Mouse (Mus musculus) large intestine, adult 2 months (tissue): Measurements from ENCODE around the gene Atf6. TPM values are rescaled to one million over a fixed set of nuclear protein-coding genes. Genes with fewer than 3 reads are reported as not detected.

Experiments
- DNase-seq: peaks from one replicate; pipeline ENCODE4 v3.0.0-alpha.2; 2012; ENCODE audit warnings: low read depth, low spot score
- WGBS: fragments of 180-500 bp; shearing (Covaris S2); methylation state at CpG from one replicate; pipeline ENCODE4 v1.1.7; 2018; 5-methylcytosine and 5-hydroxymethylcytosine counted together
- polyA plus RNA-seq: library from polyadenylated mRNA; depleted of rRNA; stranded (reverse); fragments of >200 nt; gene quantifications from 2 replicates; pipeline ENCODE4 v1.2.3, GENCODE M21; 2012

Atf6 gene
- polyA plus RNA-seq, 1 experiment: 9.6 TPM

DNA sequence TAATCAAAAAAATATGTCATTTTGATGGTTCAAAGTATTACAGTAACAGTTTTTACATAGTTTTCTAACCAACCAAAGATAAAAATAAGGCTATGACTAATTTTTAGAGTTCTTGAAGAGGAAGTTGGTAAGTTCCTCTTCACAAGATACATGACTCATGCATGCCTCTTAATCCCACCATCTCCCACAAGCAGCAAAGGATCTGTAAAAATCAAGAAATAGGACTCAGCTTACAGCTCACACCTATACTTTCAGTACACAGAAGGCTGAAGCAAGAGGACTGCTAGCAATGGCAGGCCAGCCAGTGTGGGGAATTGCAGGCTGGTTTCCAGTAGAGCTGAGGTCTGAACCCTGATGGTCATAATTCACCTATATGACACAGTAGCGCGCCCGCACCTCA lies 14.0 kb downstream of the Atf6 start:
- DNase-seq: no peak
- WGBS: 93% methylated on average over 3 of the region's 3 CpGs

DNA sequence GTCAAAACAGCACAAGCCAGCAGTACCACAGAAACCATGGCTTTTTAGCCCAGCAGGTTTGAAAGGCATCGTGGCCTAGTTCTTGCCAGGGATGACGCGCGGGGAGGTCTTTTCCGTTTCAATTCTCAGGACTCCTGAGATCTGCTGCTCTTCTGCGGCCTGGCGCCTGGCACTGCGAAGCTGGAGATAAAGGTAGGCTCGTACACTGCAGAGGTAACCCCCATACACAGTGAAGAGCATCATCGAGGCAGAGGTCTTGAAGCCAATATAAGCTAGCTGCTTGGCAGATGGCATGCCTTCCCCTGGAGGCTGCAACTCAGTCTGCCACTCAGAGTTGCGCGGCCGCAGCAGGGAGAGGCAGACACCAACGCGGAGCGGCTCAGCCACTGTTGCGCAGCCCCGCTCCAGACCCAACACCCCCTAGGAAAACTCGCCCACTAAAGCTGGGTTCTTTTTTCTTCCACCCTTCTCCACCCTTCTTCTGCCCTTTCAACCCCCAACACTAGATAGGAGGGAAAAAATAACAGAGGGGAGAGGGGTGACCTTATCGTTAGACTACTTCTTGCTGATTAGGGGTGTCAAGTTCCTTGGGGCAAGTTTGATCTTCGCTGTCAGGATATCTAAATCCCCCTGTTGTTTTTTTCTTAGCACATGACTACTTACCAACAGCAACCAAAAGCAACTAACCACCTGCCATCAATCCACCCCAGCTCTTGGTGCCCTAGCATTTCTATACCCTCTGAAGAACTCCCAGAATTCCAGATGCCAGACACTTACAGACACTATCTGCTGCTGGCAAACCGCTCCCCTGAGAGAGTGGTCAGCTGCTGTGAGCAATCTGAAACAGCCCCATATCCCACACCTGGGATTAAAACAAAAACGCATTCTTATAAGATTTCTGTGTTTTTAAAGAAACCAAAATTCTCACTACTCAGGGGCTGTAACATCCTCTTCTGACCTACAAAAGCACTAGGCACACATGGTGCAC lies 16.6 kb downstream of the Atf6 start:
- no peak for DNase-seq
- 94% methylated on average over 23 of the region's 23 CpGs for WGBS

DNA sequence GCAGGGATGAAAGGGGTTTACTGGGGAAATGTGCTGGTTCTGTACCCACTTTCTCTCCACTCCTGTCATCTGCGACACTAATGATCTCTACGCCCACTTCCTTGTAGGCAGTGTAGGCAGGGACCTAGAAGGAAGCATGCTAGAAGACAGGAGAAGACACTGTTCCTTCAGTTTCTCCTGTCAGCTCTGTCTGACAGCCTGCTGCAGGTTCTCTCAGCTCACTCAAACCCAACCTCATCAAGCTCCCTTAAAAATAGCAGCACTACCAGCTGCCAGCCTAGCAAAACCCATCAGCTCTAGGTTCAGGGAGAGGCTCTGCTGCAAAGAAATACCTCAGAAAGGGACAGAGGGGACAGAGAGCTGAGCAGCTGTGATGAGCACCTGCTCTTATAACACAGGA lies 17.6 kb downstream of the Atf6 start:
- DNase-seq: no peak
- WGBS: 96% methylated on average over 2 of the region's 2 CpGs

DNA sequence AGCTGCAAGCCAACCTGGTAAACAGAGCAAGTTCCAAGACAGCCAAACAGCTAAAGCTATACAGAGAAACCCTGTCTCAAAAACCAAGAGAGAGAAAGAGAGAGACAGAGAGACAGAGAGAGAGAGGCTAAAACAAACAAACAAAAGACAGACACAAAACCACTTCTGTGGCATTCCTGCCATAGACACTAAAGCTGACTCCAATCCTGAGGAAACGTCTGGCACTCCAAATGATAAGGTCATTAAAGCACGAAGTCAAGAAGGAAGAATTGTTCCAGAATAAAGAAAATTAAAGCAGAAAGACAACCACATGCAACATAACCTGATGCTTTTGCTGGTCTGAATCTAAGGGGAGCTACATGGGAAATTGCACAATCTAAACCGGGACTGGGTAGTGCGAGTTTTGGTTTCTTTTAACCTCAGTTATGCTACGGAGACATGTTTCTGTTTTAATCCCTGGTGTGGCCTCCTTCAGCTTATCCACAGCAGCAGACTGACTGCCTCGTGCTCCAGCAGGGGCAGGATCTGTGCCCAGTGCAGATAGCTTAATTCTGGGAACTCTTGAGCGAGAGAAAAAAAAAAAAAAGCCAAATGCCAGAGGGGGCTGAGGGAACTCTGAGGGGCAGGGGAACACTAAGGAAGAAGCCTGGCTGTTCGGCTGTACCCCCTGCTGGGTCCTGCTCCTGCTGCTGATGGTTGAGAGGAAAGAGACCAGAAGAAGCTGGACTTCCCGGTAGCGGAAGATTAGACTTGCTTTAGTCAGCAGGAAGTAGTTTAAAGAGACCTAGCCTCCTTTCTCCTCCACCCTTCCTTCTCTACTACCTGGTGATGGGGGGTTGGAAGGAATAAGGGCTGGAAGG lies 21.9 kb downstream of the Atf6 start:
- no peak for DNase-seq
- WGBS: 65% methylated on average over 10 of the region's 10 CpGs

DNA sequence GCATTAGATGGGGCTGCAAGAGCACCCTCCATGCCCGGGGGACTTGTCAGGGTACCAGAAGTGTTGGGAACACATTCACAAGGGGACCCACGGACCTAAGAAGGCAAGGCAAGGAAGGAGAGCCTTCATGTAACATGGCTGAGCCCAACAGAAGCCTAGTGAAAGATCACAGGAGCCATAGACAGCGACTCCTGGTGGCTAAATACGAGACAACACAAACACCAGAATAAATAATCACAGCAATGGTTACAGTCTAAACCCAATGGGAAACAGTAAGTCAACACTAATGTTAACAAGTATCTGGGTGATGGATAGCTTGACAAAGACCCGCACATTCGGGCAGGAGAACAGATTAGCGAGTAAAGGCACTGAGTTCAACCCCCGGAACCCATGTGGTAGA lies 23.2 kb downstream of the Atf6 start:
- 74% methylated on average over 8 of the region's 8 CpGs for WGBS

DNA sequence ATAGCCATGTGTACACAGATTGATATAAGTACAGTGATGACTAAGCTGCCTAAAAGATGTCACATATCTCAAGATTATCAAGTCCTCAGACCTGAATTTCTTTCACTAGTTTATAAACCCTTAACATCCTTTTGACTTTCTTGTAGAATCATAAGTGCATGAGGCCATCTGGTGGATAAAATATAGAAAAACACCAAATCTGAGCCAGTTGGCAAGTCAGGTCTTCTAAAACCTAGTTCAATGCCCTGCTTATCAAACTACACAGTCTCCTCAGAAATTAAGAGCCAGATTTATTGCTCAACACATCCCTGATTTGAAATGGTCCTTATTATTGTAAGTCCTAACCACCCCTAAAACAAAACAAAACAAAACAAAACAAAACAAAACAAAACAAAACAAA lies 27.9 kb downstream of the Atf6 start:
- DNase-seq: no peak

More for the DNA sequence above, 23.2 kb downstream of the Atf6 start:
- no peak for DNase-seq

DNA sequence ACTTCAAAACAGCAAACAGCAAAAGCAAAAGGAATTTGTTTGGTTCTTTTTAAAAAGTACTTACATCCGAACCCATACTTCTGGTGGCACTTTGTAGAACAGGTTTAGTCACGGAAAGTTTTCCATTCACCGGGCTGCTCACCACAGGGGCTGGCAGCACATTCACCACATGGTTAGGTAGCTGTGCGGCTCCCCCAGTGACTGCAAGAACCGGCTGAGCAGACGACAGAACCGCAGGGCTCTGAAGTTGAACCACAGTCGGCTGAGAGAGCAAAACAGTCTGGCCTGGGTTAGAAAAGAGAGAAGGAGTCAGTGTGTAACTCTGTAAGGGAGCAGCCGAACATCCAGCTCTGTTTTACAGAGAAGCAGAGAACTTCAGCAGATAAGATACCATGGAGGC lies 32.8 kb downstream of the Atf6 start:
- WGBS: 84% methylated on average over 9 of the region's 9 CpGs
- no peak for DNase-seq

DNA sequence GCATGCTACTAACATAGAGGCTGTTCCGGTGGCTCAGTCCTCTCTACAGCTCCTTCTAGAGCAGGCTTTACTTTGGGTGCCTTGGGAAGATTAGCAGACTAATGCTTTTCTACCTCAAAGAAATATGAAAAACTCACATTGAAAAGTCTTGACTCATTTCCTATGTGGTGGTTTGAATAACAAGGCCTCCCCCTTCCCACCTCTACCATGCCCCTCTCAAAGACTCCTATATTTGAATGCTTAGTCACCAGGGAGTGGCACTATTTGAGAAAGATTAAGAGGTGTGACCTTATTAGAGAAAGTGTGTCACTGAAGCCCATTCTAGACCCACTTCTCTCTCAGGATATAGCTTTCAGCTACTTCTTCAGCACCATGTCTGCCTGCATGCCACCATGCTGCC lies 37.8 kb downstream of the Atf6 start:
- DNase-seq: no peak
- 95% methylated on average over 1 of the region's 1 CpGs for WGBS

DNA sequence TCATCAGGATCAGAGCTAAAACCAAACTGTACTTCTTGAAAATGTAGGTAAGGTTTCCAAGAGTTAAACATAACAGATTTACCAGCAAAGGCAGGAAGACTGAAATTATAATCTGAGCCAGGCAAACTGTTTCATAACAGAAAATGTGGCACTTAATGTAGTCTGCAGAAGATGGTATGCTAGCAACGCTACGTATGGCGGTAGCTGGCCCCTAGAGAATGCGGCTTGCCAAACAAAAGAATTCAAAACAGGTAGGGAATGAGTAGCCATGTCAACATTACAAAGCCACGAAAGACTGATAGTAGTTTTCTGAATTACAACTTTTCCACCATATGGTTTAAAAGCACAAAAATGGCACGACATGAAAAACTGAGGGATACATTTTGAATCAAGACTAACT lies 38.2 kb downstream of the Atf6 start:
- no peak for DNase-seq
- WGBS: 95% methylated on average over 6 of the region's 6 CpGs

DNA sequence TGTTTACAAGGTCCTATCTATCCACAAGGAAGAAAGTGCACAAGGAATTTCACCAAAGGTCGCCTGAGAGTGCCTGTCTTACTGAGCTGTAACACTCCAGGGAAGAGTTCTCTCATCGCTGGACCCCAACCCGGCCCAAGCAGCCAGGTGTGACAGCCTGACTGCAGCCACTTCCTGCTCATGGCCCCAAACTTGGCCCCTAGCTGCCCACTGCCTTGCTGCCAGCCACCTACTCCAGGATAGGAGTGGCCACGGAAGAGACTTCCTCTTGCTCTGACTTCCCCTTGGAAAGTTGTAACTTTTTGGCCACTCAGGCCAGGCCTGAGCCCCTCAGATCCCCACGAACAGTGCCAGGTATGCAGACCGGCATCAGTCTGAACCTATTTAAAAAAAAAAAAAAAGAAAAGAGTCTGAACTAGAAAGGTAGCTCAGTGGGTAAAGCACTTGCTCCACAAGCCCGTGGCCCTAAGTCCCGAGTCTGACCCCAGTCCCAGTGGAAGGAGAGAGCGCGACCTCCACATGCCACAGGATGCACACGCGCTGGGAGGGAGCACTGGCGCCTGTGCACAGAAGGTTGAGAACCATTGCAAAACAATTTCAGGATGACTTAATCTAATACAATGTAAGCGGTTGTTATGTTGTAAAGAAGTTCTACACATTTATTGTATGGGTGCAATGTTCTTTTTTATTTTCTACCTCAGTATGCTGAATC lies 47.3 kb downstream of the Atf6 start:
- no peak for DNase-seq
- WGBS: 86% methylated on average over 14 of the region's 14 CpGs

DNA sequence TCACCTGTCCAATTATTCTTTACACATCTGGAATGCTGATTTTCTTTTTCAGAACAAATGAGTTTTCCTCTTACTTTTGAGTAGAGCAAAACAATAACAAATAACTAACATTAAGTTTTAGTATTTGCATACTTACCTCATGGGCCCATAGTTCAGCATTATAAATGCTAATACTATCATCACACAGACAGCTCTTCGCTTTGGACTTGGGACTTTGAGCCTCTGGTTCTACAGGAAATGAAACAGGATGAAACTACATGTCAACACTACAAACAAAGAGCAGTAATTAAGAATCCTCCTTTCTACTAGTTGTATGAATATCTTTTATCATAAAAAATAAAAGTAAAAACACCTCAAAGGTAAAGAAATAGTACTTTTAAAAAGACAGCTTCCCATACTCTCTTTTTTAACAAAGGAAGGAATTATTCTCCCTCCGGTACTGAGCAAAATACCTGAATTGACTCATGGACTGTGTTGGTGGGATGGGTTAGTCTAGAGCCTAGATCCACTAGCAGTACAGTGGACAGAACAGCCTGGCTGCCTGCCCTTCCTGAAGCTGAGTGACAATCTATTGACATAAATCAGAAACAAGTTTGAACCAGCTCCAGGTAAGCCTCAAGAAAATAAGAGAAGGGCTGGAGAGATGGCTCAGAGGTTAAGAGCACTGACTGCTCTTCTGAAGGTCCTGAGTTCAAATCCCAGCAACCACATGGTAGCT lies 52.1 kb downstream of the Atf6 start:
- 72% methylated on average over 2 of the region's 2 CpGs for WGBS
- no peak for DNase-seq

DNA sequence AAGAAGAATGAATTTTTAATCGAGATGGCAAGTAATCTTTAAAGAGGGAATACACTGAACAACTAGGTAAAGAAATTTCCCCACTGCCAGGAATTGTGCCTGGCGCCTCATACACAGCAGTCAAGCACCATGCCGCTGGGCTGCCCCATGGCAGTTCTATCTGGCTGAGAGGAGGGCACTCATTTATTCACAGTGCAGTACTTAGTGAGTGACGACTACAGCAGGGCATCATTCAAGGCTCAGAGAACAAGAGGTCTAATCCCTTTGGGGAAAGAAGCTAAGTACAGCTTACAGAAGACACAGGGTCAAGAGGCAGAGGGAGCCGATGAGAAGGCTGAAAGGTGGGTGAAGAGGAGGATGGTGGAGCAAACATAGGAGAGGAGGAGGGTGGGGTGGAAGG lies 54.7 kb downstream of the Atf6 start:
- WGBS: 86% methylated on average over 5 of the region's 5 CpGs
- no peak for DNase-seq

DNA sequence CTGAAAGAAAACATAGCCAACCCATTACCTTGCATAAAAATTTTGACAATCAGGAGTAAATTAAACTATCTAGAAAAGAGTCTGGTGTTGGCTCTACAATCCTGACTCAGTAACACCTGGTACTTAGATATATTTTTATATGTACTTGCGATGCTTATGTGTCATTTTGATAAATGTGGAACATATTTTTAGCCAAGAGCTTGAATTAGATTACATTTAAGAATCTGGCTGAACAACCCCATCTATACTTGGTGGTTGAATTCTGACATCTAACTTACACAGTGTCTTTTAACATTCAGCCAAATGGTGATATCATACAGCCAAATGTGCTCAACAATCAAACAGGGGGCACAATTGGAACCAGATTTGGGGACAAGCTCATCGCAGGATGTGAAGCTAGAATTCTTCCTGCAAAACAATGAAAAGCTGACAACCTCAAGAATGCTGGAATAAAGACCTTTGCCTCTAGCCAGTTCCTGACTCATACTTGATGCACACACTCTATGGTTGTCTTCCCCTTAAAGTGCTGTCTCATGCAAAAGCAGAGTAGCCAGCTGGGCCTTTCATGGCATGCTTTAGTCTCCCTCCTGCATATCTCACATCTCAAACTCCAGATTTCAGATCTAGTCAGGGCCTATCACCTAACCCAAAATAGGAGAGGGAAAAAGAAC lies 59.8 kb downstream of the Atf6 start:
- WGBS: 88% methylated on average over 2 of the region's 2 CpGs
- no peak for DNase-seq

DNA sequence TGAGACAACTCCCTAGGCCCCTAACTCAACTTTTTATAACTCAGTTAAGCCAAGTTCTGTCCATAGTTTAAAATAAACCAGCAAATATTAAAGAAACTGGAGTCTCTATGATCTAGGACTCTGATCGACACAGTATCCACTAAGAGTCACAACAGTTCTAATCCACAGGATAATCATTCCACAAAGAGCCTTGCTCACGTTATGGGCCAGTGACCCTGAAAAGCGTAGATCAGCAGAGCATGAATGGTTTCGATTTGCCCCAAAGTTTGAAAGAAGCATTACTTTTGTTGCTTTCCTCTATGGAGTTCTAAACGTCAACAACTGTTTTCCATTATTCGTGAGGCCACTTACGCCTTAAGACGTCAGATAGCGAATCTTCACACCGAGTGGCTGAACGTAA lies 62.9 kb downstream of the Atf6 start:
- 94% methylated on average over 11 of the region's 11 CpGs for WGBS
- DNase-seq: no peak

DNA sequence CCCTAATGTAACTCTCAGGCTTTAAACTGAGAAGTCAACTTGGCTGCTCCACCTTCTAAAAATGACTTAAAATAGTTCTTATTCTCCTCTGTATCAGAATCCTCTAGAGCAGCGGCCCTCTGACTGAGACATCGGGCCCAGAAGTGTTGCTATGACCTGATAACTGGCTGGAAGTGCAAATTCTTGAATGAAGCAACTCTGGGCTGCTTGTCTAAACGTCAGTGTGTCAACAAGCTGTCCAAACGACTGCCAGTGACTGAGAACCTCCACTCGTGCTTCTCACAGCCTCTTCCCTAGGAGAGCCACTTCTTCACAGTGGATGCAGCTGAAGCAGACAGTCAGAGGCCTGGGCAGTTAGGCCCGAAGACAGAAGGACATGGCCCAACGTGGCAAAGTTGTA lies 64.9 kb downstream of the Atf6 start:
- 66% methylated on average over 7 of the region's 7 CpGs for WGBS
- DNase-seq: no peak

DNA sequence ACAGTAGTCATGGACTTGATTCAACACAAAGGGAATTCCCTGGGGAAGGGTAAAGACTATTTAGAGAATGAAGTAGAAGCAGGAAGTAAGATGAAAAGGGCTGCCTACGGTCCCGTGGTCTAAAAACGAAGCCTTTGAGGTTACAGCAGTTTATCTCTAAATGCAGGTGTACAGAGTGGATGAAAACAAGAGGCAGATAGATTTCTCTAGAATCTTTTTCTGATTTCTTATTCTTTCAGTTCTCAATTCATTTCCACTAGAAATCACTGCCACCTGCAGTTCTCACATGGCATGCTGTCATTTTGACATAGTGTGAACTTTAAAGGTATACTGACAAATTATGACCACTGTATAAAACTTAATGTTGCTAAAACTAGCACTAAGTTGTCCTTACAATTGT lies 66.9 kb downstream of the Atf6 start:
- DNase-seq: no peak
- 44% methylated on average over 3 of the region's 3 CpGs for WGBS

DNA sequence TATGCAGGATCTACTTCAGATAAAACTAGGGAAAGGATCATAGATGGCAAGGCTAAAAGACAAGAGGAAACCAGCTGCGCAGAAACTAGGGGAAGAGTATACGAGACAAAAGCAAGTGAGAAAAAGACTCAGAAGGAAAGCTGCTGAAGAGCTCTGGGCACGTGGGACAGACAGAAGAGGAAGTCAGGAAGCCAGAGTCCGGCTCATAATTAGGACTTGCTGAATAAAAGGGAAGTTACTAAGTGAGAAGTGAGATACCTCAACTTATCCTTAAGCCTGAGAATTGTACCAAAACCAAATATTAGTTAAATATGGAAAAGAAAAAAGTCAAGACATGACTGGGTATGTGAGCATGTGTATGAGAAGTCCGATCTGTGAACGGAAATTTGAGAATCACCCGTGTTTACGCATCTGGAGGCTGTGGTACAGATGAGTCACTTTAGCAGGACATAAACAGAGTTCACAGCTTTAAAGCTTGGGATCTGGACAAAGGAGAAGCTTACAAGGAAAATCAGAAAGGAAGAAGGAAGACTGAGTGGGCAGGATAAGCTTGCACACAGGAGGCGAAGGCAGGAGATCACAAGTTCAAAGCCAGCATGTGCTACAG lies 71.7 kb downstream of the Atf6 start:
- DNase-seq: no peak
- 71% methylated on average over 9 of the region's 9 CpGs for WGBS

DNA sequence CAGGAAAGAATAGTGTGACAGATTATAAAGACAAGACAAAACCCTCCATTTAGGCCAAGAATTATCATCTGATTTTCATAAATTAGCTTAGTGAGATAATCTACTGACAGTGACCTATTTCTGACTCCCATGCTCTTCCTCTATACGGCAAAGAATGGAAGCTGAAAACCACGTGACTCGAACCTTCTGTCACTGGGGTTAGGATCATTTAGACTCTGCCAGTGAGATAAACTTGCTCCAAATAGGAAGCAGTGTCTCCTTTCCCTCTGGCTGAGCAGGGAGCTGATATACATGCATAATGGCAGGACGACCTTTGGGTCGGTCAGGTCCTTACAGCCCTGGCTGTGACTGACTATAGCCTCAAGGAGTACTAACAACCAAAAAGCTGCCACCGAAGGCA lies 76.0 kb downstream of the Atf6 start:
- no peak for DNase-seq
- WGBS: 83% methylated on average over 6 of the region's 6 CpGs

DNA sequence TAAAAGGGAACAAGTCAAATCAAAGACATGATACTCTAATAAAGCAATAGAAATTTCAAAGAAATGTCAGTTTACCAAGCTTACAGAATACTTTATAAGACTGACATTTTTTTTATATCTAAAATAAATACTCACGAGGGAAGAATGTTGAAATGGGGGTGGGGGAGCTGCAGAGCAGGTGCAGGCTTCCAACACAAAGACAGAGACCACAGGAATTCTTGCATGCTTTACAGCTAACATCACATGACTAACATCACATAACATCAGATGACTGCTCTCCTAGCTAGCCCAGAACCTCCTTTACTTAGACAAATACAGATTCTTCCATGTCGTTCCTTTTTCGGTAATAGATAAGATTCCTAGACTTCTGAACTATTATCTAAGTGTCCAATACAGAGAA lies 76.6 kb downstream of the Atf6 start:
- 68% methylated on average over 3 of the region's 3 CpGs for WGBS
- DNase-seq: no peak
